Mouse (Mus musculus) embryonic facial prominence, embryonic 11.5 days (tissue): ENCODE results near the gene Cideb. TPM values are rescaled to one million over a fixed set of nuclear protein-coding genes. Genes with fewer than 3 reads are reported as not detected.
A peak's percentile ranks its signal among the peaks of the same experiment; 100 is the strongest.

Source experiments
- ATAC-seq: fragments of 200-750 bp; cut with Nextera tagmentation; replicated peaks from 2 replicates; pipeline ENCODE4 v1.8.0; 2017; ENCODE audit warnings: low read depth; ENCODE audit not compliant: insufficient number of reproducible peaks, low FRiP score, low TSS enrichment
- DNase-seq: peaks from one replicate; pipeline ENCODE4 v3.0.0-alpha.2; 2015; ENCODE audit warnings: low spot score
- H3K27ac ChIP-seq: fragments of 300-500 bp; sonication (generic); replicated peaks from 2 replicates; pipeline ENCODE4 v1.5.1; 2014; ENCODE audit warnings: mild to moderate bottlenecking, low read depth, low read length, control low read depth
- H3K27me3 ChIP-seq: fragments of 300-500 bp; sonication (generic); 2 replicates; pipeline ENCODE4 v1.6.1; 2014; ENCODE audit warnings: mild to moderate bottlenecking, low read length, moderate library complexity, mixed read lengths; ENCODE audit not compliant: control insufficient read depth, insufficient read depth
- H3K36me3 ChIP-seq: fragments of 300-500 bp; sonication (generic); replicated peaks from 2 replicates; pipeline ENCODE4 v1.6.1; 2014; ENCODE audit warnings: low read depth, mild to moderate bottlenecking, low read length, moderate library complexity, mixed read lengths; ENCODE audit not compliant: control insufficient read depth, insufficient read depth
- H3K4me1 ChIP-seq: fragments of 300-500 bp; sonication (generic); 2 replicates; pipeline ENCODE4 v1.6.1; 2014; ENCODE audit warnings: low read length, mixed read lengths; ENCODE audit not compliant: control insufficient read depth, insufficient read depth
- H3K4me2 ChIP-seq: fragments of 300-500 bp; sonication (generic); 2 replicates; pipeline ENCODE4 v1.6.1; 2014; ENCODE audit warnings: low read depth, mild to moderate bottlenecking, control low read depth, low read length, moderate library complexity
- H3K4me3 ChIP-seq: fragments of 300-500 bp; sonication (generic); 2 replicates; pipeline ENCODE4 v1.5.1; 2014; ENCODE audit warnings: low read depth, low read length, control low read depth
- H3K9ac ChIP-seq: fragments of 300-500 bp; sonication (generic); replicated peaks from 2 replicates; pipeline ENCODE4 v1.6.1; 2014; ENCODE audit warnings: mild to moderate bottlenecking, control low read depth, low read length
- H3K9me3 ChIP-seq: fragments of 300-500 bp; sonication (generic); replicated peaks from 2 replicates; pipeline ENCODE4 v1.6.1; 2016; ENCODE audit warnings: mild to moderate bottlenecking, low read length, inconsistent platforms, mixed read lengths; ENCODE audit not compliant: control insufficient read depth
- WGBS: fragments of 180-500 bp; shearing (Covaris S2); extraction: QIAGEN DNeasy Blood & Tissue Kit; methylation state at CpG from one replicate; pipeline ENCODE4 v1.1.7; 2014; 5-methylcytosine and 5-hydroxymethylcytosine counted together
- polyA plus RNA-seq: library from polyadenylated mRNA; unstranded; fragments of >200 nt; fragmentation: Nextera tagmentation; extraction: Ambion mirVana; gene quantifications from 2 replicates; pipeline ENCODE4 v1.2.1, GENCODE M21; 2014

Cideb gene
- polyA plus RNA-seq, 1 experiment from 2014 or later, result 0.35 TPM

DNA sequence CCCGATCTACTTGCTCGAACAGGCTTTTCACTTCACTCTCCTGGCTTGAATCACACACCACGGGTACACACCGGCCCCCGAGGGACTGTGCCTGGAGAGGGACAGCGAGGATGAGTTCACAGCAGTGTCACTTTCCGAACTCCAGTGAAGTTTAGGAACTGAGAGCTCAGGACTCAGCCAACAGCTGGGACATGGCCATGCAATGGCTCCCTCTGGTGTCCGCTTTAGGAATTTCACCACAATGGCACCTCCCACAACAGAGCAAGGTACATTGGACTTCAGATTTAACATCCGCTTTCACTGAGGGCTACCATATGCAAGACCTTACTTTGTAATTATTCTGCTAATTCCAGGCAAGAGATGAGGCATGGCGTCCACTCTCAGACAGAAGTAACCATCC, 14.5 kb downstream of the Cideb start:
- H3K9ac ChIP-seq, result no peak overlapping the region; the same call in 1 of the 2 replicates
- no peak overlapping the region for H3K4me3 ChIP-seq
- ATAC-seq (0 out of 2 replicates have a peak, but pooled peaks have one; percentile 30), DNase-seq (peak; percentile 91)
- H3K9me3 ChIP-seq, result no peaks in the 10 kb centered on the region
- no peaks in the 10 kb centered on the region for H3K27me3 ChIP-seq
- no peaks in the 10 kb centered on the region; the same call in 1 of the 2 replicates for H3K36me3 ChIP-seq
- no peak overlapping the region for H3K4me2 ChIP-seq
- H3K4me1 ChIP-seq, result no peaks in the 10 kb centered on the region
- whole genome bisulfite sequencing, result 17% methylated on average over 10 of the region's 10 CpGs
- no peak overlapping the region for H3K27ac ChIP-seq

DNA sequence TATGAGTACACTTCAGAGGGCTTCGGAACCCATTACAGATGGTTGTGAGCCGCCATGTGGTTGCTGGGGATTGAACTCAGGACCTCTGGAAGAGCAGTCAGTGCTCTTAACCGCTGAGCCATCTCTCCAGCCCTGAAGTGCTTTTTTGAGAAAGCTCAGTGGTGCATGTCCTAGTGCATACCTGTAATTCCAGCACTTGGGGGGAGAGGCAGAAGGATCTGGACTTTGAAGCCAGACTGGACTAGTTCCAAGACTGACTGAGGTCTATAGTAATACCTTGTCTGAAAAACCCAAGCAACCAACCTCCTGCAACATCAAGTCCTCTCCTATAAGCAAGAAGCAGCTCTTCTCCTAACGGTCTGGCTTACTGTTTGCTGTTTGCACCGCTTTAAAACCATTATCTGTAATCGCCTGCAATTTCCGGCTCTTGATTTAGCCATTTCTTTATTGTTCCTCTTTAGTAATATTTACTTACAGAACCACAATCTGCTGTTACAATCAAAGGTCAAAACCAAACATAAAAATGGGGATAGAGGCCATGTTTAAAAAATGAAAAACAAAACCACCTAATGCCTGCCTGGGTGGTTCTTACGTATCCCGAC, 21.1 kb downstream of the Cideb start:
- DNase-seq, result no peak
- H3K27ac ChIP-seq, result no peak overlapping the region
- no peak overlapping the region for H3K4me3 ChIP-seq
- no peaks in the 10 kb centered on the region for H3K27me3 ChIP-seq
- no peak overlapping the region for H3K9ac ChIP-seq
- WGBS, result 82% methylated on average over 9 of the region's 9 CpGs
- H3K4me1 ChIP-seq, result no peaks in the 10 kb centered on the region
- H3K9me3 ChIP-seq, result no peaks in the 10 kb centered on the region
- H3K4me2 ChIP-seq, result no peak overlapping the region
- no peaks in the 10 kb centered on the region; the same call in 1 of the 2 replicates for H3K36me3 ChIP-seq
- no peak for ATAC-seq

DNA sequence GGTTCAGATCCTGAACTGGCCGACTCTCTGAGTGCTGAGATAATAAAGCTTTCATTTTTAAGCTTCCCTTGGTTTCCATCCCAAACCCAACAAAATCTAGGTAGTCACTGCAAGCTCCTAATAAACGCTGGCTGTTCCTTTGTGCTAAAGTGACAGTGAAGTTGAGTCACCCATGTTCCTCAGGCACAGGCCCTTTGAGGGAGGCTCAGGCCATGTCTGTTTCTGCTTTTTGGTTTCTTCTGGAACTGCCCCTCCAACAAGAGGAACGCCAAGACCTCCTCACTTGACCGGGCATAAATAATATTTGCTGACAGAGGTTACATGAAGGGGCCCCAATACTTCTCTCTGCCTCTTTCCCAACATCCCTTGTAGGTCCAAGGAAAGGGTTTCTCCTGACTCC, 22.5 kb downstream of the Cideb start:
- WGBS, result 80% methylated on average over 4 of the region's 4 CpGs
- ATAC-seq, result no peak

DNA sequence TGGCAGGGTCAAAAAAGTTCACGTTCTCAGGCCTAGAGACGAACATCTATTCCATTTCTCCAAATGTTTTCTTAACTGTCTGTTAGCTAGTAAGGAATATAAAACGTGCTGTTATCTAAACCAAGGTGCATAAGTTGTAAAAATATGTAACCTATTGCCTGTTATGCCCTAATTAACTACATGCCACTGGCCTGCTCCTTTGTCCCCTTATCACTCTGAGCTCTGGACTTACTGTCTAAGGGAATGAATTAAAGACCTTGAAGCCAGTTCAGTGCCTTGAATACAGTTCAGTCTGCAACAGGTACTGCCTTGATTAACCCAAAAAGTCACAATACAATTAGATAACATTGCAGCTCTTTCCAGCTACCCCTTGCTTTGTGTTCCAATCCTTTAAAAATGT, 22.9 kb downstream of the Cideb start:
- no peaks in the 10 kb centered on the region for H3K9me3 ChIP-seq
- ATAC-seq (no peak), DNase-seq (no peak)
- no peaks in the 10 kb centered on the region; the same call in 1 of the 2 replicates for H3K36me3 ChIP-seq
- no peak overlapping the region for H3K4me2 ChIP-seq
- H3K27me3 ChIP-seq, result no peaks in the 10 kb centered on the region
- 68% methylated on average over 3 of the region's 3 CpGs for WGBS
- H3K4me1 ChIP-seq, result no peaks in the 10 kb centered on the region
- no peak overlapping the region for H3K9ac ChIP-seq
- no peak overlapping the region for H3K27ac ChIP-seq
- H3K4me3 ChIP-seq, result no peak overlapping the region

More for the DNA sequence above, 22.5 kb downstream of the Cideb start:
- H3K4me2 ChIP-seq, result no peak overlapping the region
- no peaks in the 10 kb centered on the region; the same call in 1 of the 2 replicates for H3K36me3 ChIP-seq
- no peak overlapping the region for H3K27ac ChIP-seq
- DNase-seq, result no peak
- H3K9me3 ChIP-seq, result no peaks in the 10 kb centered on the region
- H3K9ac ChIP-seq, result no peak overlapping the region
- H3K27me3 ChIP-seq, result no peaks in the 10 kb centered on the region
- H3K4me1 ChIP-seq, result no peaks in the 10 kb centered on the region
- no peak overlapping the region for H3K4me3 ChIP-seq

- Histone ChIP-seq H3K9me3 (no peaks in the 10 kb centered on the region), H3K27me3 (no peaks in the 10 kb centered on the region), H3K4me3 (no peak overlapping the region), H3K4me2 (no peak overlapping the region), H3K36me3 (no peaks in the 10 kb centered on the region; the same call in 1 of the 2 replicates), H3K27ac (no peak overlapping the region), H3K4me1 (no peaks in the 10 kb centered on the region), H3K9ac (no peak overlapping the region)
- ATAC-seq (no peak), DNase-seq (no peak)
- WGBS, result 74% methylated on average over 7 of the region's 7 CpGs
These were observed 23.4 kb downstream of the Cideb start for GRCm38 (mm10) chr14:55734869-55735268.

DNA sequence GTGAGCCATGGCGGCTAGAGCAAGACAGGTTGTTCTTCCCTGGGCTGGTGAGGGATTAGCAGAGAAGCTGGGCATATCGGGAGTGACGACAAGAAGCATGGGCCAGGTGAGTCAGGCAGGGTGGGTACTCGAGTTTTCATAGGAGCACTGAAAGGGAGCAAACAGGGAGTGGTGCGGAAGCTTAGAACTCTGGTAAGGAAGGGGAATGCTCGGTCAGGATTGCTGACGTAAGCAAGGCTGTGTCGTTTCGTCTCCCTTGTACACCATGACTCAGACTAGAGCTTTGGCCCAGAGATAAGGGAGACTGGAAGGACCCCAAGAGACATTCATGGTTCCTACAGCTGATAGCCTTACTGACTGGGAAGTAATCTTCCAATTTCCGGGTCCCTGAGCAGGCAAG, 24.4 kb downstream of the Cideb start:
- H3K4me3 ChIP-seq, result no peak overlapping the region
- H3K36me3 ChIP-seq, result no peaks in the 10 kb centered on the region; the same call in 1 of the 2 replicates
- DNase-seq, result no peak
- no peak overlapping the region for H3K27ac ChIP-seq
- H3K9ac ChIP-seq, result no peak overlapping the region
- H3K4me1 ChIP-seq, result no peaks in the 10 kb centered on the region
- WGBS, result 81% methylated on average over 10 of the region's 10 CpGs
- ATAC-seq, result no peak
- no peaks in the 10 kb centered on the region for H3K9me3 ChIP-seq
- no peak overlapping the region for H3K4me2 ChIP-seq
- no peaks in the 10 kb centered on the region for H3K27me3 ChIP-seq

DNA sequence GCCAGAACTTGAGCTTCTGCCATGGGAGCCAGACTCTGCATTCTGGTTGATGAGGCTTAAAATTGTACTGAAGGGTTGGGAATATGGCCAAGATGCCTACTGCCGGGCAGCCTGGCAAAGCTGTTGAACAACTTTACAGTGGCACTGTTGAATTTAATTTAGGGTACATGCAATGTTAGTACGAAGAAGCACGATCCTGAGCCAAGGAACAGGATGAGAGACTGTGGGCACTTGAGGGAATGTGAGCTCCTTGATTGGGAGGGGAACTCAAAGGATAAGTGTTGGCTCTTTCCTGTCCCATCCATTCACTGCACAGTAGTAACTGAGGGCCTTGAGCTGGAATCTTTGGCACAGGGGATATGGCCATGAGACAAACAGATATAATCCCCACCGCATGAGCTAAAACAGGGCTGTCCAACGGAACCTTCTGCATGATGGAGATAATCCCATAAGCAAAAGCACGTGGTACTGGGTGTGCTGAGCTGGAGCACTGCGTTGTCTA, 27.7 kb downstream of the Cideb start:
- 89% methylated on average over 7 of the region's 7 CpGs for WGBS
- DNase-seq (no peak), ATAC-seq (no peak)
- H3K4me1 ChIP-seq, result no peaks in the 10 kb centered on the region
- no peaks in the 10 kb centered on the region for H3K27me3 ChIP-seq
- no peaks in the 10 kb centered on the region for H3K36me3 ChIP-seq
- no peak overlapping the region for H3K4me2 ChIP-seq
- H3K4me3 ChIP-seq, result no peak overlapping the region
- H3K9me3 ChIP-seq, result no peaks in the 10 kb centered on the region
- no peak overlapping the region for H3K9ac ChIP-seq
- no peak overlapping the region for H3K27ac ChIP-seq

DNA sequence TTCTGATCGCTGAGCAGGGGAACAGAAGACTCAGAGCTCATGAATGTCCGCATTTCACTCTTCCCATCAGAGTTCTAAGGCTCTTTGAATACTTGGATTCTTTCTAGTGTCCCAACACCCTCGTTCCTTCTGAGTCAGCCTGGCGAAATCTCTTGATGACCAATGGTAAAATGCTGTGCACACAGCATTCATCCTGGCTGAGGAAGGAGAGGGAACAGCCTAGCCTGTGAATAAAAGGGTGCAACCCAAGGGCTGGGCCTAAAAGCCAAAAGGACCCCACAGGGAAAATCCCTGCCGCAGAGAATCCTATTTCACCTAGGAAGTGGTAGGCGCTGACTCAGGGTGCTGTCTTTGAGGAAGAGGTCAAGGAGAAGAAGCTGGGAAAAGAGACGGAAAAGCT, 28.1 kb downstream of the Cideb start:
- ATAC-seq (no peak), DNase-seq (no peak)
- no peak overlapping the region for H3K27ac ChIP-seq
- no peaks in the 10 kb centered on the region for H3K36me3 ChIP-seq
- H3K27me3 ChIP-seq, result no peaks in the 10 kb centered on the region
- WGBS, result 84% methylated on average over 7 of the region's 7 CpGs
- no peaks in the 10 kb centered on the region for H3K9me3 ChIP-seq
- H3K4me3 ChIP-seq, result no peak overlapping the region
- H3K9ac ChIP-seq, result no peak overlapping the region
- no peaks in the 10 kb centered on the region for H3K4me1 ChIP-seq
- no peak overlapping the region for H3K4me2 ChIP-seq
